Mouse (Mus musculus) forebrain, postnatal 0 days (tissue): ENCODE measurements around the gene Cyp3a13. TPM values are rescaled to one million over a fixed set of nuclear protein-coding genes. Genes with fewer than 3 reads are reported as not detected.

Experiments used
- ATAC-seq: fragments of 200-750 bp; cut with Nextera tagmentation; 2 replicates; pipeline ENCODE4 v1.8.0; 2017; ENCODE audit warnings: mild to moderate bottlenecking, moderate library complexity
- DNase-seq: peaks from one replicate; pipeline ENCODE4 v3.0.0-alpha.2; 2015
- H3K27ac ChIP-seq: fragments of 300-500 bp; sonication (generic); 2 replicates; pipeline ENCODE4 v1.5.1; 2014; ENCODE audit warnings: low read depth, mild to moderate bottlenecking, antibody characterized with exemption, low read length, moderate library complexity, mixed read lengths
- H3K27me3 ChIP-seq: fragments of 300-500 bp; sonication (generic); 2 replicates; pipeline ENCODE4 v1.6.1; 2014; ENCODE audit warnings: mild to moderate bottlenecking, low read length, mixed read lengths; ENCODE audit not compliant: insufficient read depth
- H3K36me3 ChIP-seq: fragments of 300-500 bp; sonication (generic); 2 replicates; pipeline ENCODE4 v1.6.1; 2014; ENCODE audit warnings: mild to moderate bottlenecking, moderate library complexity; ENCODE audit not compliant: insufficient read depth
- H3K4me1 ChIP-seq: fragments of 300-500 bp; sonication (generic); 2 replicates; pipeline ENCODE4 v1.6.1; 2014; ENCODE audit warnings: antibody characterized with exemption; ENCODE audit not compliant: insufficient read depth
- H3K4me2 ChIP-seq: fragments of 300-500 bp; sonication (generic); 2 replicates; pipeline ENCODE4 v1.6.1; 2014; ENCODE audit warnings: low read depth, mild to moderate bottlenecking, moderate library complexity
- H3K4me3 ChIP-seq: fragments of 300-500 bp; sonication (generic); 2 replicates; pipeline ENCODE4 v1.5.1; 2014; ENCODE audit warnings: low read depth, low read length, mixed read lengths
- H3K9ac ChIP-seq: fragments of 300-500 bp; sonication (generic); 2 replicates; pipeline ENCODE4 v1.6.1; 2014; ENCODE audit warnings: mild to moderate bottlenecking
- H3K9me3 ChIP-seq: fragments of 300-500 bp; sonication (generic); 2 replicates; pipeline ENCODE4 v1.6.1; 2016; ENCODE audit warnings: low read length
- CTCF ChIP-seq: sonication (generic); IDR thresholded peaks from 2 replicates; pipeline ENCODE4 v1.5.1; 2016; ENCODE audit warnings: antibody characterized with exemption, control low read depth, low read depth
- WGBS: fragments of 180-500 bp; shearing (Covaris S2); extraction: QIAGEN DNeasy Blood & Tissue Kit; methylation state at CpG from one replicate; pipeline ENCODE4 v1.1.7; 2014; 5-methylcytosine and 5-hydroxymethylcytosine counted together
- polyA plus RNA-seq: library from polyadenylated mRNA; unstranded; fragments of >200 nt; fragmentation: Nextera tagmentation; extraction: Ambion mirVana; gene quantifications from 2 replicates; pipeline ENCODE4 v1.2.1, GENCODE M21; 2015
- total RNA-seq: library from RNA; depleted of rRNA; stranded (reverse); fragments of >200 nt; gene quantifications from 2 replicates; pipeline ENCODE4 v1.2.3, GENCODE M21; 2014; rRNA removed

Gene Cyp3a13
- 0.08 TPM in 1 of 2 replicates, not detected in the other for total RNA-seq
- polyA plus RNA-seq: not detected in 2 replicates

DNA sequence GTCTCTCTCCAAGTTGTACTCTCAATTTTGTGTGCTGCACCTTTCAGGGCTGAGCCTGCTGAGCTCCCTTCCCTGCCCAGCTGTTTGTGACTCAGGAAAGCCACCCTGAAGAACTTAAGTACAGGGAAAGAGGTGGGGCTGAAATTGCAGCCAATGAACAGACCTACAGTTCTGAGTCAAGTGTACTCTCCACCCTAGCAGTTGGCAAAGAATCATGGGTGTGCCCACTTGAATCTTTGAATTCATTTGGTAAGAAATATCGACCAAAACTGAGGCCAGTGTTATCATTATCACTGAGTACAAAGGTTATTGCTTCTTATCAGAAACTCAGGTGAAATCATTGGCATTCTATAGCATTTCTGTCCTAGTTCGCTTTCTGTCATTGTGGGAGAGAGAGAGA lies at the start of gene Cyp3a13:
Cyp3a13 (minus strand) TSS at position 88 of the 400 bp plus-strand sequence.
- no peak for TF ChIP-seq CTCF
- 57% methylated on average over 2 of the region's 2 CpGs for WGBS

DNA sequence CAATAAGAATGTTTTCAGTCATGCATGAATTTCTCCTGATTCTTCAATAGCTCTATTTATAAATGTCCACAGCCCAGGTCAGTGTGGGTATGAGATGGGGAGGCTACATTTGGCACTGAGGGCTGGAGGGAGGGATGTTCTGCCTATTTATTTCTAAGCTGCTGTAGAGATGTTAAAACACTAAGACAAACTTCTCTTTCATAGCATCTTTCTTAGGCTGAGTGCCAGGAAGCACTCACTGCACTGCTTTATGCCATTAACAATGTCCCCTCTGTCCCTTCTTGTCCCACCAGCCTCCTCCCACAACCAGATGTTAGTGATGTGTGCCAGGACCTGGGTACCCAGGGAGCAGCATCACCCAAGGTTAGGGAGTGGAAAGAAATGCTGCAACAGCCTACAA lies 45.1 kb upstream of the Cyp3a13 start:
- no peak overlapping the region for H3K4me2 ChIP-seq
- no peak for TF ChIP-seq CTCF
- no peak overlapping the region for H3K27ac ChIP-seq
- H3K9me3 ChIP-seq: no peaks in the 10 kb centered on the region
- no peaks in the 10 kb centered on the region for H3K27me3 ChIP-seq
- ATAC-seq (peak; percentile 62), DNase-seq (peak; percentile 4)
- no peak overlapping the region for H3K9ac ChIP-seq
- no peak overlapping the region for H3K4me3 ChIP-seq
- H3K36me3 ChIP-seq: no peaks in the 10 kb centered on the region
- no peaks in the 10 kb centered on the region for H3K4me1 ChIP-seq

More for the DNA sequence above, at the start of gene Cyp3a13:
- no peak within 1 kb of the TSS for H3K9ac ChIP-seq
- H3K9me3 ChIP-seq: no peaks in the 10 kb centered on the region
- DNase-seq (no peak), ATAC-seq (no peak)
- H3K27me3 ChIP-seq: no peaks in the 10 kb centered on the region
- H3K4me3 ChIP-seq: no peak within 1 kb of the TSS
- no peak within 1 kb of the TSS for H3K27ac ChIP-seq
- no peaks in the 10 kb centered on the region for H3K36me3 ChIP-seq
- no peaks in the 10 kb centered on the region for H3K4me1 ChIP-seq
- H3K4me2 ChIP-seq: no peak within 1 kb of the TSS

DNA sequence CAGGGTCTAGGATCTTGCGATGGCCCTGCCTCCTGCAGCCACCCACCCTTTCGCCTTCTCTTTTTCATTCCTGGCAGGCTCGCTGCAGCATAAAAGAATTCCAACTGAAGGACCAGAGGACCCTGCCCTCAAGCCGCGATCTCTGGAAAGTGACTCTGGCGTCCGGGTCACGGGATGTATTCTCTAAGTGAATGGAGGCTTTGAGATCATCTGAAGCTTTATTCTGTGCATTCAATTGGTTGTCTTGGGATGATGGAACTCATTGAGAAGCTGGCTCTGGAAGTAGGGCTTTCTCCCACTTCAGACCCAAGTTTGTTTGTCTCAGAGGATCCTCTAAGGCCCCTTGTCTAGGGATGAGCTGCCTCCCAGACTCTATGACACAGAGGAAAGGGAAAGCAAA lies 41.5 kb upstream of the Cyp3a13 start, which contains the start of gene Gjc3:
Gjc3 (minus strand) TSS at position 154 of the 400 bp plus-strand sequence.
- DNase-seq (no peak), ATAC-seq (no peak)
- no peaks in the 10 kb centered on the region for H3K9me3 ChIP-seq
- no peaks in the 10 kb centered on the region for H3K36me3 ChIP-seq
- 59% methylated on average over 8 of the region's 8 CpGs for WGBS
- no peaks in the 10 kb centered on the region for H3K4me1 ChIP-seq
- H3K4me2 ChIP-seq: no peak within 1 kb of the TSS
- no peak within 1 kb of the TSS for H3K27ac ChIP-seq
- H3K9ac ChIP-seq: no peak within 1 kb of the TSS
- H3K27me3 ChIP-seq: no peaks in the 10 kb centered on the region
- TF ChIP-seq CTCF: no peak
- H3K4me3 ChIP-seq: no peak within 1 kb of the TSS

DNA sequence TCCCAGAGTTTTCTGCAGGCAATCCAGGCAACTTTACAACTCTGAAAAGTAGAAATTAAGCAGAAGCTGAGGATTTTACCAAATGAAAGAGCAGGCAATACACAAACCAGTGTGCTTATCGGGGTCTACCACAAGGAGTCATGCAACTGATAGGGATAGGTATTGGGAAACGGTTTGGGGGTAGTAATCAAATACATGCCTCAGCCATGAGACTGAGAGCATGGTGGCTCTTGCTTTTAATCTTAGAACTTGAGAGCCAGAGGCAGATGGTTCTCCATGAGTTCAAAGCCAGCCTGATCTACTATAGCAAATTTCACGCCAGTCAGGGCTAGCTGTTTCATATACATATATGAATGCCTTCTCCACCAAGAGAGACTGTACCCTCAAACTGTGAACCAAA lies 35.0 kb upstream of the Cyp3a13 start:
- TF ChIP-seq CTCF: no peak
- Histone ChIP-seq H3K36me3 (no peaks in the 10 kb centered on the region), H3K9ac (no peak overlapping the region), H3K27me3 (no peaks in the 10 kb centered on the region), H3K4me3 (no peak overlapping the region), H3K4me1 (no peaks in the 10 kb centered on the region), H3K9me3 (no peaks in the 10 kb centered on the region), H3K27ac (no peak overlapping the region), H3K4me2 (no peak overlapping the region)
- WGBS: 95% methylated on average over 3 of the region's 3 CpGs
- no peak for DNase-seq
- ATAC-seq: no peak

DNA sequence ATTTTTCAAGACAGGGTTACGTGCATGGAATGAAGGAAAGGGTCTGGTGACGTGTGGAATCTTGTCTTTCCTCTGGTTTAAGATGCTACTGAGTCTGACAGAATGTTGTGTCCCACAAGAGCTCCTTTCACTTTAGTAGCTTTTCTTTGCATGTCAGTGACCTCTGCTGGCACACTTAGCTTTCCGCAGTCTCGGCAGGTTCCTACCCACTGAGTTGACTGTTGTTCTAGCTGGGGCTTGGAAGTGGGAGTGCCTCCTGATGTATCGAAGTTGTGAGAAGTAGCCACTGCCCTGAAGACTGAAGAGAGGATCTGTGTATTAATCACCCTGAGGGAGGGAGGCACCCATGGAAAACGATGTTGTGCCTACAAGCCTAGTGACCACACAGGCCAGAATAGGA lies 29.8 kb upstream of the Cyp3a13 start:
- Histone ChIP-seq H3K27me3 (no peaks in the 10 kb centered on the region), H3K4me2 (no peak overlapping the region), H3K9me3 (no peaks in the 10 kb centered on the region), H3K36me3 (no peaks in the 10 kb centered on the region), H3K9ac (no peak overlapping the region), H3K4me1 (no peaks in the 10 kb centered on the region), H3K27ac (no peak overlapping the region), H3K4me3 (no peak overlapping the region)
- ATAC-seq (no peak), DNase-seq (no peak)
- 51% methylated on average over 6 of the region's 6 CpGs for whole genome bisulfite sequencing
- TF ChIP-seq CTCF: 0 out of 2 replicates have a peak, but pooled peaks have one; percentile 16

DNA sequence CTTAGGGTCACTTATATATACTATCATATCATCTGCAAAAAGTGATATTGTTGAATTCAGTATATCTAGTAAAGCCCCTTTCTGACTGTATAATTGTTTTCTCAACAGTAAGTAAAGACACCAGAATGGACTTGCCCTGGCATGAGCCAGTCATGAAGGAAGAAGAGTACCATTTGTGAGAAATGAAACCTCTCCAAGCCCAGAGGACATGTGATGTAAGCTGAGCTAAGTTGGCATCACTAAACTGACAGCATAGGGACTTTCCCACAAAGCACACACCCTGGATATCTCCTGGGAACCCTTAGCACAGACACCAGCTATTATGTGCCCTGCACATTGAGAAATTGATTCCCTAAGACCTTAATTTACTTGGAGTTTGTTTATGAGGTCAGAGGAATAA lies 25.9 kb upstream of the Cyp3a13 start:
- no peaks in the 10 kb centered on the region for H3K27me3 ChIP-seq
- TF ChIP-seq CTCF: no peak

DNA sequence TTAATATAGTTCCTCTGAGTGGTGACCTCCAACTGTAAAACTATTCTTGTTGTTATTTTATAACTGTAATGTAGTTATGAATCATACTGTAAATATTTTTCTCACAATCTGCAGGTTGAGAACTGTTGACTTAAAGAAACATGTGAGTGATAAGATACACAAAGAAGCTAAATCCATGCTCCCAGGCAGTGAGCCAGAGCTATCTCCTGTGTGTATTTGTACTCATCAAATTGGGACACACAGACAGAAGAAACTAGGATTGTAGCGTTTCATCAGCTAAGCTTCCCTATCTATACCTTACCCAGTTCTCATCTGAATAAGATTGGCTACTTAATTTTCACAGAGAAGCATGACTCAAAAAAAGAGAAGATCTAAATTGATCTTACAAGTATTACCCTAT lies 21.7 kb upstream of the Cyp3a13 start:
- Histone ChIP-seq H3K27me3 (no peaks in the 10 kb centered on the region), H3K9me3 (no peaks in the 10 kb centered on the region), H3K4me3 (no peak overlapping the region), H3K27ac (no peak overlapping the region), H3K36me3 (no peaks in the 10 kb centered on the region), H3K9ac (no peak overlapping the region), H3K4me1 (no peaks in the 10 kb centered on the region), H3K4me2 (no peak overlapping the region)
- DNase-seq: no peak
- ATAC-seq: no peak
- TF ChIP-seq CTCF: no peak
- WGBS: 83% methylated on average over 1 of the region's 1 CpGs

More for the DNA sequence above, 25.9 kb upstream of the Cyp3a13 start:
- no peaks in the 10 kb centered on the region for H3K4me1 ChIP-seq
- ATAC-seq (no peak), DNase-seq (no peak)
- no peak overlapping the region for H3K27ac ChIP-seq
- no peak overlapping the region for H3K9ac ChIP-seq
- no peak overlapping the region for H3K4me2 ChIP-seq
- H3K4me3 ChIP-seq: no peak overlapping the region
- H3K36me3 ChIP-seq: no peaks in the 10 kb centered on the region
- H3K9me3 ChIP-seq: no peaks in the 10 kb centered on the region
